Mouse (Mus musculus) liver, embryonic 14.5 days (tissue): Measurements from ENCODE around the gene Ift52. TPM values are rescaled to one million over a fixed set of nuclear protein-coding genes. Genes with fewer than 3 reads are reported as not detected.

Source experiments
- ATAC-seq: fragments of 200-750 bp; cut with Nextera tagmentation; 2 replicates; pipeline ENCODE4 v1.8.0; 2017; ENCODE audit warnings: moderate number of reproducible peaks, mild to moderate bottlenecking, moderate library complexity; ENCODE audit not compliant: insufficient read depth
- DNase-seq, 3 experiments: peaks; one replicate each; pipeline ENCODE4 v3.0.0-alpha.2; 2012 to 2013; ENCODE audit warnings: low read depth in 3 of 3, low spot score in 3 of 3
- H3K27ac ChIP-seq: fragments of 300-500 bp; sonication (generic); 2 replicates; pipeline ENCODE4 v1.5.1; 2014; ENCODE audit warnings: moderate library complexity, mild to moderate bottlenecking, control low read depth, inconsistent platforms
- H3K27me3 ChIP-seq: fragments of 300-500 bp; sonication (generic); 2 replicates; pipeline ENCODE4 v1.6.1; 2014; ENCODE audit warnings: mild to moderate bottlenecking, low read length, moderate library complexity; ENCODE audit not compliant: control insufficient read depth, insufficient read depth
- H3K36me3 ChIP-seq: fragments of 300-500 bp; sonication (generic); replicated peaks from 2 replicates; pipeline ENCODE4 v1.6.1; 2014; ENCODE audit warnings: low read depth; ENCODE audit not compliant: control insufficient read depth, insufficient read depth
- H3K4me1 ChIP-seq, 2 experiments: fragments of 200-500 bp in 1 of 2; fragments of 300-500 bp in 1 of 2; sonication (generic) in 1 of 2; replicated peaks; 2 replicates each; pipeline ENCODE4 v1.6.1; 2012 to 2014; ENCODE audit warnings: antibody characterized with exemption in 1 of 2, inconsistent platforms in 1 of 2, low read length in 1 of 2; ENCODE audit not compliant: control insufficient read depth in 2 of 2, insufficient read depth in 2 of 2
- H3K4me2 ChIP-seq: fragments of 300-500 bp; sonication (generic); 2 replicates; pipeline ENCODE4 v1.6.1; 2014; ENCODE audit warnings: low read depth, mild to moderate bottlenecking, control low read depth, moderate library complexity
- H3K4me3 ChIP-seq, 2 experiments: fragments of 200-500 bp in 1 of 2; fragments of 300-500 bp in 1 of 2; sonication (generic) in 1 of 2; 2 replicates each; pipeline ENCODE4 v1.5.1; 2012 to 2014; ENCODE audit warnings: low read depth in 2 of 2, low read length in 2 of 2, mild to moderate bottlenecking in 2 of 2, control low read depth in 1 of 2, inconsistent platforms in 1 of 2, moderate library complexity in 1 of 2; ENCODE audit not compliant: insufficient read depth in 1 of 2
- H3K9ac ChIP-seq: fragments of 300-500 bp; sonication (generic); replicated peaks from 2 replicates; pipeline ENCODE4 v1.6.1; 2014; ENCODE audit warnings: mild to moderate bottlenecking, control low read depth, moderate library complexity
- H3K9me3 ChIP-seq: fragments of 300-500 bp; sonication (generic); 2 replicates; pipeline ENCODE4 v1.6.1; 2016; ENCODE audit warnings: low read length, mixed read lengths; ENCODE audit not compliant: control insufficient read depth
- CTCF ChIP-seq: IDR thresholded peaks from 2 replicates; pipeline ENCODE4 v1.5.1; 2016; ENCODE audit warnings: antibody characterized with exemption, low read depth, control low read depth
- EP300 ChIP-seq: IDR thresholded peaks from 2 replicates; pipeline ENCODE4 v1.6.1; 2016; ENCODE audit warnings: antibody characterized with exemption, low read depth
- WGBS: fragments of 180-500 bp; shearing (Covaris S2); extraction: QIAGEN DNeasy Blood & Tissue Kit; methylation state at CpG from one replicate; pipeline ENCODE4 v1.1.7; 2014; ENCODE audit not compliant: insufficient replicate concordance; 5-methylcytosine and 5-hydroxymethylcytosine counted together
- polyA plus RNA-seq, 2 experiments: library from polyadenylated mRNA; depleted of rRNA in 1 of 2; stranded (reverse) in 1 of 2; unstranded in 1 of 2; fragments of >200 nt; fragmentation: Nextera tagmentation in 1 of 2; extraction: Ambion mirVana in 1 of 2; gene quantifications; 2 replicates each; pipeline versions ENCODE4 v1.2.1 to v1.2.3; 2012 to 2014

The Ift52 gene
- polyA plus RNA-seq, 2 experiments = 10.9 to 15.6 TPM

GRCm38 (mm10) chr2:163071590-163071989 is 54.4 kb downstream of the Ift52 start:
- H3K4me1 ChIP-seq = no peaks in the 10 kb centered on the region; a peak in 1 of 4 replicates
- TF ChIP-seq EP300 (no peak), CTCF (no peak)
- no peaks in the 10 kb centered on the region for H3K9me3 ChIP-seq
- H3K9ac ChIP-seq = no peak overlapping the region
- DNase-seq (no peak), ATAC-seq (no peak)
- H3K27ac ChIP-seq = no peak overlapping the region
- WGBS = 73% methylated on average over 3 of the region's 3 CpGs
- no peaks in the 10 kb centered on the region for H3K27me3 ChIP-seq
- peaks cover 88% of the 10 kb centered on the region for H3K36me3 ChIP-seq
- no peak overlapping the region for H3K4me3 ChIP-seq
- H3K4me2 ChIP-seq = no peak overlapping the region

GRCm38 (mm10) chr2:163073023-163073757 is 56.0 kb downstream of the Ift52 start:
- ATAC-seq (no peak), DNase-seq (no peak)
- no peaks in the 10 kb centered on the region for H3K27me3 ChIP-seq
- no peak for TF ChIP-seq EP300
- TF ChIP-seq CTCF = no peak
- no peak overlapping the region for H3K9ac ChIP-seq
- H3K4me1 ChIP-seq = no peaks in the 10 kb centered on the region; a peak in 1 of 4 replicates
- peaks cover 83% of the 10 kb centered on the region for H3K36me3 ChIP-seq
- no peaks in the 10 kb centered on the region for H3K9me3 ChIP-seq
- H3K27ac ChIP-seq = no peak overlapping the region
- H3K4me3 ChIP-seq = no peak overlapping the region
- WGBS = 90% methylated on average over 9 of the region's 9 CpGs
- H3K4me2 ChIP-seq = no peak overlapping the region

- TF ChIP-seq EP300 = no peak
- TF ChIP-seq CTCF = no peak
- Histone ChIP-seq H3K27me3 (no peaks in the 10 kb centered on the region), H3K9ac (no peak overlapping the region), H3K36me3 (peaks cover 83% of the 10 kb centered on the region), H3K27ac (no peak overlapping the region), H3K9me3 (no peaks in the 10 kb centered on the region), H3K4me1 (no peaks in the 10 kb centered on the region; a peak in 1 of 4 replicates), H3K4me3 (no peak overlapping the region), H3K4me2 (no peak overlapping the region)
- WGBS = 87% methylated on average over 7 of the region's 7 CpGs
- ATAC-seq = no peak
- DNase-seq = no peak
Observed at GRCm38 (mm10) chr2:163074006-163074405, 56.9 kb downstream of the Ift52 start.

GRCm38 (mm10) chr2:163074808-163075207 is 57.7 kb downstream of the Ift52 start:
- DNase-seq (no peak), ATAC-seq (no peak)
- H3K9me3 ChIP-seq = no peaks in the 10 kb centered on the region
- H3K4me3 ChIP-seq = no peak overlapping the region
- 89% methylated on average over 12 of the region's 12 CpGs for WGBS
- H3K36me3 ChIP-seq = peaks cover 86% of the 10 kb centered on the region
- no peak overlapping the region for H3K4me2 ChIP-seq
- H3K27ac ChIP-seq = no peak overlapping the region
- H3K4me1 ChIP-seq = no peaks in the 10 kb centered on the region; a peak in 1 of 4 replicates
- no peak overlapping the region for H3K9ac ChIP-seq
- TF ChIP-seq CTCF (no peak), EP300 (no peak)
- H3K27me3 ChIP-seq = no peaks in the 10 kb centered on the region

- H3K36me3 ChIP-seq = peaks cover 84% of the 10 kb centered on the region
- ATAC-seq = no peak
- no peak overlapping the region for H3K4me3 ChIP-seq
- H3K4me2 ChIP-seq = no peak overlapping the region
- no peaks in the 10 kb centered on the region for H3K9me3 ChIP-seq
- no peak overlapping the region for H3K27ac ChIP-seq
- TF ChIP-seq EP300 = no peak
- TF ChIP-seq CTCF = no peak
- H3K27me3 ChIP-seq = no peaks in the 10 kb centered on the region
- no peak for DNase-seq
- no peaks in the 10 kb centered on the region; a peak in 1 of 4 replicates for H3K4me1 ChIP-seq
- 87% methylated on average over 3 of the region's 3 CpGs for WGBS
- H3K9ac ChIP-seq = no peak overlapping the region
Observed at GRCm38 (mm10) chr2:163075234-163075633, 58.1 kb downstream of the Ift52 start.
